ENCODE assay signal across 12 mouse cellular contexts in genomic region chr17:31103007-31103570, GRCm38 (mm10). TPM values are rescaled to one million over a fixed set of nuclear protein-coding genes. Genes with fewer than 3 reads are reported as not detected.
"Had no signal": no experiment of that assay in that cellular context is flagged by ENCODE, and none has a peak within 500 bp of the region (broad histone marks: within the 10 kb centered on the region; RNA-seq: fewer than 3 reads in every experiment).

No protein-coding gene starts in this region.

- DNase-seq: kidney, postnatal 14 days; kidney, postnatal 4 days; liver; lung, adult 18-20 months; lung, postnatal 10 days; lung, postnatal 36 days; thymus, adult 18-20 months; thymus, postnatal 36 days had no signal

RNA-seq across cellular contexts. Expression of gene Tff3, which starts 26.4 kb away (rescaled TPM):
- total RNA-seq: layer of hippocampus, adult 18-20 months; layer of hippocampus, postnatal 25 days; left cerebral cortex, adult 18-20 months; left cerebral cortex, postnatal 25 days had no signal

RNA-seq across cellular contexts. Expression of gene Tff2, which starts 41.0 kb away (rescaled TPM):
- total RNA-seq: layer of hippocampus, adult 18-20 months; layer of hippocampus, postnatal 25 days; left cerebral cortex, adult 18-20 months; left cerebral cortex, postnatal 25 days had no signal
